Mouse (Mus musculus) testis, adult 2 months (tissue): ENCODE data around the gene Gse1.

Experiments
- CTCF ChIP-seq: fragments of 200-500 bp; IDR thresholded peaks from 2 replicates; pipeline ENCODE4 v1.5.1; 2012; ENCODE audit warnings: low read depth, mild to moderate bottlenecking, inconsistent platforms, low read length, moderate library complexity; ENCODE audit not compliant: control insufficient read depth, insufficient read depth, insufficient replicate concordance
- POLR2A ChIP-seq: fragments of 200-500 bp; IDR thresholded peaks from 2 replicates; pipeline ENCODE4 v1.6.1; 2012; ENCODE audit warnings: low read depth, mild to moderate bottlenecking, inconsistent platforms, low read length, moderate library complexity; ENCODE audit not compliant: control insufficient read depth

- TF ChIP-seq POLR2A, result no peak
- TF ChIP-seq CTCF, result no peak
Measured at GRCm38 (mm10) chr8:120479691-120480090, 251.4 kb downstream of the Gse1 start.
